Mouse (Mus musculus): ENCODE results near the gene Dock4.

Dock4 gene

GRCm38 (mm10) chr12:40507823-40508390 lies 62.2 kb downstream of the Dock4 start:
- no peak for DNase-seq (ENCODE audit: low read depth in 2 of 2, low spot score in 2 of 2)

GRCm38 (mm10) chr12:40508416-40508815 lies 62.7 kb downstream of the Dock4 start:
- no peak for DNase-seq (ENCODE audit: low read depth in 2 of 2, low spot score in 2 of 2)

GRCm38 (mm10) chr12:40511643-40512369 lies 66.1 kb downstream of the Dock4 start:
- DNase-seq (ENCODE audit: low read depth in 2 of 2, low spot score in 2 of 2), result no peak

- no peak for DNase-seq (ENCODE audit: low read depth in 2 of 2, low spot score in 2 of 2)
Measured at GRCm38 (mm10) chr12:40512370-40512693, 66.6 kb downstream of the Dock4 start.

GRCm38 (mm10) chr12:40512994-40513393 lies 67.2 kb downstream of the Dock4 start:
- DNase-seq (ENCODE audit: low read depth in 2 of 2, low spot score in 2 of 2), result no peak

GRCm38 (mm10) chr12:40514021-40514420 lies 68.3 kb downstream of the Dock4 start:
- DNase-seq (ENCODE audit: low read depth in 2 of 2, low spot score in 2 of 2), result no peak

GRCm38 (mm10) chr12:40522468-40522867 lies 76.7 kb downstream of the Dock4 start:
- DNase-seq (ENCODE audit: low read depth in 2 of 2, low spot score in 2 of 2), result no peak

GRCm38 (mm10) chr12:40523020-40523419 lies 77.3 kb downstream of the Dock4 start:
- DNase-seq (ENCODE audit: low read depth in 2 of 2, low spot score in 2 of 2), result no peak

- no peak for DNase-seq (ENCODE audit: low read depth in 2 of 2, low spot score in 2 of 2)
Measured at GRCm38 (mm10) chr12:40525045-40525444, 79.3 kb downstream of the Dock4 start.

GRCm38 (mm10) chr12:40535655-40536618 lies 90.2 kb downstream of the Dock4 start:
- DNase-seq (ENCODE audit: low read depth in 2 of 2, low spot score in 2 of 2), result peak; percentile 56 to 59

GRCm38 (mm10) chr12:40537826-40538225 lies 92.1 kb downstream of the Dock4 start:
- no peak for DNase-seq (ENCODE audit: low read depth in 2 of 2, low spot score in 2 of 2)

GRCm38 (mm10) chr12:40538318-40538717 lies 92.6 kb downstream of the Dock4 start:
- DNase-seq (ENCODE audit: low read depth in 2 of 2, low spot score in 2 of 2), result no peak

GRCm38 (mm10) chr12:40538780-40539179 lies 93.0 kb downstream of the Dock4 start:
- no peak for DNase-seq (ENCODE audit: low read depth in 2 of 2, low spot score in 2 of 2)

GRCm38 (mm10) chr12:40544273-40544672 lies 98.5 kb downstream of the Dock4 start:
- no peak for DNase-seq (ENCODE audit: low read depth in 2 of 2, low spot score in 2 of 2)

- no peak for DNase-seq (ENCODE audit: low read depth in 2 of 2, low spot score in 2 of 2)
Measured at GRCm38 (mm10) chr12:40546827-40547226, 101.1 kb downstream of the Dock4 start.

GRCm38 (mm10) chr12:40551317-40551716 lies 105.6 kb downstream of the Dock4 start:
- no peak for DNase-seq (ENCODE audit: low read depth in 2 of 2, low spot score in 2 of 2)

- no peak for DNase-seq (ENCODE audit: low read depth in 2 of 2, low spot score in 2 of 2)
Measured at GRCm38 (mm10) chr12:40552201-40552600, 106.4 kb downstream of the Dock4 start.

GRCm38 (mm10) chr12:40553929-40554328 lies 108.2 kb downstream of the Dock4 start:
- DNase-seq (ENCODE audit: low read depth in 2 of 2, low spot score in 2 of 2), result no peak

- no peak for DNase-seq (ENCODE audit: low read depth in 2 of 2, low spot score in 2 of 2)
Measured at GRCm38 (mm10) chr12:40554941-40555511, 109.3 kb downstream of the Dock4 start.

- no peak for DNase-seq (ENCODE audit: low read depth in 2 of 2, low spot score in 2 of 2)
Measured at GRCm38 (mm10) chr12:40558600-40558999, 112.8 kb downstream of the Dock4 start.

- DNase-seq (ENCODE audit: low read depth in 2 of 2, low spot score in 2 of 2), result no peak
Measured at GRCm38 (mm10) chr12:40559103-40559502, 113.4 kb downstream of the Dock4 start.

- DNase-seq (ENCODE audit: low read depth in 2 of 2, low spot score in 2 of 2), result no peak
Measured at GRCm38 (mm10) chr12:40563703-40564102, 118.0 kb downstream of the Dock4 start.

Measured in CD8-positive naive resting alpha-beta T cell, adult 2 months (primary cell).